Mouse (Mus musculus) midbrain, postnatal 0 days (tissue): ENCODE results near the gene Dnah17. TPM values are rescaled to one million over a fixed set of nuclear protein-coding genes. Genes with fewer than 3 reads are reported as not detected.

ENCODE experiments used
- ATAC-seq: fragments of 200-750 bp; cut with Nextera tagmentation; 2 replicates; pipeline ENCODE4 v1.8.0; 2017; ENCODE audit warnings: moderate number of reproducible peaks, mild to moderate bottlenecking, moderate TSS enrichment, moderate library complexity; ENCODE audit not compliant: low FRiP score
- DNase-seq: peaks from one replicate; pipeline ENCODE4 v3.0.0-alpha.2; 2015; ENCODE audit warnings: low spot score
- H3K27ac ChIP-seq: fragments of 300-500 bp; sonication (generic); 2 replicates; pipeline ENCODE4 v1.5.1; 2014; ENCODE audit warnings: low read depth, mild to moderate bottlenecking, low read length, mixed read lengths
- H3K27me3 ChIP-seq: fragments of 300-500 bp; sonication (generic); 2 replicates; pipeline ENCODE4 v1.6.1; 2014; ENCODE audit warnings: low read length, control low read depth, mixed read lengths; ENCODE audit not compliant: insufficient read depth
- H3K36me3 ChIP-seq: fragments of 300-500 bp; sonication (generic); 2 replicates; pipeline ENCODE4 v1.6.1; 2014; ENCODE audit warnings: low read length, control low read depth, mixed read lengths; ENCODE audit not compliant: insufficient read depth
- H3K4me1 ChIP-seq: fragments of 300-500 bp; sonication (generic); 2 replicates; pipeline ENCODE4 v1.6.1; 2014; ENCODE audit warnings: mild to moderate bottlenecking, control low read depth, antibody characterized with exemption, low read length, mixed read lengths; ENCODE audit not compliant: insufficient read depth
- H3K4me2 ChIP-seq: fragments of 300-500 bp; sonication (generic); 2 replicates; pipeline ENCODE4 v1.6.1; 2014; ENCODE audit warnings: low read depth, mild to moderate bottlenecking, low read length, mixed read lengths; ENCODE audit not compliant: poor library complexity, severe bottlenecking
- H3K4me3 ChIP-seq: fragments of 300-500 bp; sonication (generic); 2 replicates; pipeline ENCODE4 v1.5.1; 2014; ENCODE audit warnings: low read depth, mild to moderate bottlenecking, low read length, moderate library complexity
- H3K9ac ChIP-seq: fragments of 300-500 bp; sonication (generic); replicated peaks from 2 replicates; pipeline ENCODE4 v1.6.1; 2014; ENCODE audit warnings: mild to moderate bottlenecking, low read length, moderate library complexity, mixed read lengths; ENCODE audit not compliant: poor library complexity, severe bottlenecking
- H3K9me3 ChIP-seq: fragments of 300-500 bp; sonication (generic); 2 replicates; pipeline ENCODE4 v1.6.1; 2016; ENCODE audit warnings: low read length, control low read depth
- CTCF ChIP-seq: IDR thresholded peaks from 2 replicates; pipeline ENCODE4 v1.5.1; 2016; ENCODE audit warnings: antibody characterized with exemption, mild to moderate bottlenecking
- WGBS: fragments of 180-500 bp; shearing (Covaris S2); extraction: QIAGEN DNeasy Blood & Tissue Kit; methylation state at CpG from one replicate; pipeline ENCODE4 v1.1.7; 2014; 5-methylcytosine and 5-hydroxymethylcytosine counted together
- polyA plus RNA-seq: library from polyadenylated mRNA; unstranded; fragments of >200 nt; fragmentation: Nextera tagmentation; extraction: Ambion mirVana; gene quantifications from 2 replicates; pipeline ENCODE4 v1.2.1, GENCODE M21; 2015
- total RNA-seq: library from RNA; depleted of rRNA; stranded (reverse); fragments of >200 nt; gene quantifications from 2 replicates; pipeline ENCODE4 v1.2.3, GENCODE M21; 2014

The Dnah17 gene
- total and polyA plus RNA-seq, 2 experiments from 2014 or later, result 0.05 to 0.20 TPM

GRCm38 (mm10) chr11:118007460-118008143, 122.8 kb downstream of the Dnah17 start:
- Histone ChIP-seq H3K9me3 (no peaks in the 10 kb centered on the region), H3K27me3 (no peaks in the 10 kb centered on the region), H3K36me3 (peaks cover 36% of the 10 kb centered on the region), H3K4me2 (no peak overlapping the region), H3K4me3 (no peak overlapping the region), H3K27ac (no peak overlapping the region), H3K4me1 (no peaks in the 10 kb centered on the region), H3K9ac (no peak overlapping the region)
- ATAC-seq, result no peak
- 75% methylated on average over 8 of the region's 8 CpGs for WGBS
- no peak for TF ChIP-seq CTCF
- no peak for DNase-seq

- Histone ChIP-seq H3K27ac (no peak overlapping the region), H3K36me3 (peaks cover 61% of the 10 kb centered on the region), H3K4me1 (no peaks in the 10 kb centered on the region), H3K9ac (no peak overlapping the region), H3K4me2 (no peak overlapping the region), H3K27me3 (no peaks in the 10 kb centered on the region), H3K4me3 (no peak overlapping the region), H3K9me3 (no peaks in the 10 kb centered on the region)
- DNase-seq (no peak), ATAC-seq (no peak)
- TF ChIP-seq CTCF, result no peak
- WGBS, result 82% methylated on average over 5 of the region's 5 CpGs
Measured at GRCm38 (mm10) chr11:118004217-118004616, 126.2 kb downstream of the Dnah17 start.

- no peak for ATAC-seq
- Histone ChIP-seq H3K9ac (no peak overlapping the region), H3K4me1 (no peaks in the 10 kb centered on the region)
Measured at GRCm38 (mm10) chr11:118003718-118004117, 126.7 kb downstream of the Dnah17 start.

GRCm38 (mm10) chr11:118003176-118003575, 127.3 kb downstream of the Dnah17 start:
- no peak overlapping the region for H3K9ac ChIP-seq
- WGBS, result 95% methylated on average over 14 of the region's 14 CpGs
- H3K9me3 ChIP-seq, result no peaks in the 10 kb centered on the region
- H3K27ac ChIP-seq, result no peak overlapping the region
- no peak for ATAC-seq
- H3K4me1 ChIP-seq, result no peaks in the 10 kb centered on the region
- H3K4me2 ChIP-seq, result no peak overlapping the region
- H3K36me3 ChIP-seq, result peaks cover 61% of the 10 kb centered on the region
- H3K27me3 ChIP-seq, result no peaks in the 10 kb centered on the region
- no peak overlapping the region for H3K4me3 ChIP-seq
- DNase-seq, result no peak
- no peak for TF ChIP-seq CTCF

More at GRCm38 (mm10) chr11:118003718-118004117, 126.7 kb downstream of the Dnah17 start:
- no peaks in the 10 kb centered on the region for H3K9me3 ChIP-seq
- no peak overlapping the region for H3K4me3 ChIP-seq
- no peaks in the 10 kb centered on the region for H3K27me3 ChIP-seq
- no peak for TF ChIP-seq CTCF
- WGBS, result 80% methylated on average over 5 of the region's 5 CpGs
- DNase-seq, result no peak
- peaks cover 61% of the 10 kb centered on the region for H3K36me3 ChIP-seq
- H3K27ac ChIP-seq, result no peak overlapping the region
- H3K4me2 ChIP-seq, result no peak overlapping the region

- ATAC-seq (no peak), DNase-seq (no peak)
- no peak overlapping the region for H3K4me3 ChIP-seq
- no peak overlapping the region for H3K27ac ChIP-seq
- no peaks in the 10 kb centered on the region for H3K4me1 ChIP-seq
- no peaks in the 10 kb centered on the region for H3K27me3 ChIP-seq
- no peak for TF ChIP-seq CTCF
- no peak overlapping the region for H3K9ac ChIP-seq
- H3K36me3 ChIP-seq, result peaks cover 51% of the 10 kb centered on the region
- no peak overlapping the region for H3K4me2 ChIP-seq
- 95% methylated on average over 7 of the region's 7 CpGs for WGBS
- no peaks in the 10 kb centered on the region for H3K9me3 ChIP-seq
Measured at GRCm38 (mm10) chr11:118000565-118001215, 129.7 kb downstream of the Dnah17 start.

- H3K9me3 ChIP-seq, result no peaks in the 10 kb centered on the region
- H3K4me1 ChIP-seq, result no peaks in the 10 kb centered on the region
- no peaks in the 10 kb centered on the region for H3K27me3 ChIP-seq
- no peak for ATAC-seq
- no peak overlapping the region for H3K4me3 ChIP-seq
- H3K9ac ChIP-seq, result no peak overlapping the region
- DNase-seq, result no peak
- H3K27ac ChIP-seq, result no peak overlapping the region
- 69% methylated on average over 1 of the region's 1 CpGs for WGBS
- H3K36me3 ChIP-seq, result peaks cover 45% of the 10 kb centered on the region
- TF ChIP-seq CTCF, result no peak
- H3K4me2 ChIP-seq, result no peak overlapping the region
Measured at GRCm38 (mm10) chr11:118000083-118000482, 130.4 kb downstream of the Dnah17 start.
